Mouse (Mus musculus) CH12.LX (cell line): ENCODE results near the gene Fasl. TPM values are rescaled to one million over a fixed set of nuclear protein-coding genes. Genes with fewer than 3 reads are reported as not detected.
A peak's percentile ranks its signal among the peaks of the same experiment; 100 is the strongest.

Experiments
- DNase-seq: peaks from one replicate; pipeline ENCODE4 v3.0.0-alpha.2; 2013; ENCODE audit errors: extremely low read depth
- H3K27ac ChIP-seq: 2 replicates; pipeline ENCODE4 v1.5.1; 2012; ENCODE audit warnings: low read depth, mild to moderate bottlenecking, control low read depth, moderate library complexity; ENCODE audit not compliant: insufficient read depth
- H3K27me3 ChIP-seq: replicated peaks from 2 replicates; pipeline ENCODE3; 2012; ENCODE audit warnings: inconsistent platforms
- H3K36me3 ChIP-seq, 2 experiments: replicated peaks in 1 of 2; 2 replicates each; pipeline versions ENCODE3 to v1.6.1; 2012; ENCODE audit warnings: inconsistent platforms in 1 of 2, low read length in 1 of 2, mild to moderate bottlenecking in 1 of 2, mixed read lengths in 1 of 2, moderate library complexity in 1 of 2; ENCODE audit not compliant: control insufficient read depth in 1 of 2, insufficient read depth in 1 of 2
- H3K4me1 ChIP-seq, 2 experiments: 2 replicates each; pipeline ENCODE4 v1.6.1; 2012; ENCODE audit warnings: inconsistent platforms in 1 of 2, moderate library complexity in 1 of 2; ENCODE audit not compliant: insufficient read depth in 2 of 2, control insufficient read depth in 1 of 2
- H3K4me2 ChIP-seq: 2 replicates; pipeline ENCODE4 v1.6.1; 2012; ENCODE audit warnings: low read depth, mild to moderate bottlenecking, control low read depth; ENCODE audit not compliant: poor library complexity, insufficient read depth, severe bottlenecking
- H3K4me3 ChIP-seq, 3 experiments: fragments of 150-350 bp in 1 of 3; sonication (generic) in 1 of 3; replicated peaks in 1 of 3; 2 replicates each; pipeline versions ENCODE3 to v1.5.1; 2011 to 2012; ENCODE audit warnings: low read depth in 2 of 3, low read length in 2 of 3, mild to moderate bottlenecking in 2 of 3, moderate library complexity in 2 of 3, control low read depth in 1 of 3, improper control_type of control experiment in 1 of 3, inconsistent platforms in 1 of 3, mixed read lengths in 1 of 3; ENCODE audit not compliant: poor library complexity in 1 of 3
- H3K79me2 ChIP-seq: replicated peaks from 2 replicates; pipeline ENCODE4 v1.6.1; 2012; ENCODE audit warnings: mild to moderate bottlenecking, moderate library complexity; ENCODE audit not compliant: control insufficient read depth, poor library complexity, insufficient read depth, severe bottlenecking; ENCODE audit errors: extremely low read depth
- H3K9ac ChIP-seq: 2 replicates; pipeline ENCODE4 v1.6.1; 2012; ENCODE audit warnings: low read depth, mild to moderate bottlenecking, control low read depth, moderate library complexity; ENCODE audit not compliant: insufficient read depth
- H3K9me3 ChIP-seq: replicated peaks from 2 replicates; pipeline ENCODE3; 2012; ENCODE audit warnings: low read length, inconsistent platforms, mixed read lengths
- BHLHE40 ChIP-seq: IDR thresholded peaks from 2 replicates; pipeline ENCODE4 v1.6.1; 2011; ENCODE audit warnings: mild to moderate bottlenecking, low read depth, low read length, improper control_type of control experiment
- CHD2 ChIP-seq: IDR thresholded peaks from 2 replicates; pipeline ENCODE4 v1.6.1; 2011; ENCODE audit warnings: low read length, improper control_type of control experiment
- CTCF ChIP-seq, 2 experiments: IDR thresholded peaks in 1 of 2; conservative IDR thresholded peaks in 1 of 2; 2 replicates each; pipeline ENCODE4 v1.5.1; 2011 to 2012; ENCODE audit warnings: low read depth in 2 of 2, low read length in 2 of 2, improper control_type of control experiment in 1 of 2, inconsistent platforms in 1 of 2, mild to moderate bottlenecking in 1 of 2, moderate library complexity in 1 of 2
- E2F4 ChIP-seq: IDR thresholded peaks from 2 replicates; pipeline ENCODE4 v1.6.1; 2011; ENCODE audit warnings: low read depth, low read length, improper control_type of control experiment; ENCODE audit not compliant: insufficient replicate concordance
- ELF1 ChIP-seq: IDR thresholded peaks from 2 replicates; pipeline ENCODE4 v1.6.1; 2014; ENCODE audit warnings: low read depth, mild to moderate bottlenecking, inconsistent platforms, low read length, improper control_type of control experiment
- EP300 ChIP-seq: IDR thresholded peaks from 2 replicates; pipeline ENCODE4 v1.6.1; 2011; ENCODE audit warnings: low read length, improper control_type of control experiment
- GABPA ChIP-seq: IDR thresholded peaks from 2 replicates; pipeline ENCODE4 v1.6.1; 2012; ENCODE audit warnings: low read depth, low read length, improper control_type of control experiment, inconsistent platforms; ENCODE audit not compliant: insufficient replicate concordance
- HCFC1 ChIP-seq: IDR thresholded peaks from 2 replicates; pipeline ENCODE4 v1.6.1; 2012; ENCODE audit warnings: low read depth, mild to moderate bottlenecking, inconsistent platforms, low read length, improper control_type of control experiment
- IRF4 ChIP-seq: IDR thresholded peaks from 2 replicates; pipeline ENCODE4 v1.6.1; 2014; ENCODE audit warnings: low read depth, mild to moderate bottlenecking, inconsistent platforms, low read length, improper control_type of control experiment
- JUN ChIP-seq: IDR thresholded peaks from 2 replicates; pipeline ENCODE4 v1.6.1; 2011; ENCODE audit warnings: low read depth, mild to moderate bottlenecking, low read length, improper control_type of control experiment, moderate library complexity; ENCODE audit not compliant: insufficient read depth
- JUND ChIP-seq: conservative IDR thresholded peaks from 2 replicates; pipeline ENCODE4 v1.6.1; 2011; ENCODE audit warnings: low read depth, low read length, improper control_type of control experiment
- KAT2A ChIP-seq: IDR thresholded peaks from 2 replicates; pipeline ENCODE4 v1.6.1; 2012; ENCODE audit warnings: low read length, improper control_type of control experiment, inconsistent platforms; ENCODE audit not compliant: insufficient replicate concordance
- MAFK ChIP-seq: IDR thresholded peaks from 2 replicates; pipeline ENCODE4 v1.6.1; 2011; ENCODE audit warnings: low read length, improper control_type of control experiment; ENCODE audit not compliant: insufficient replicate concordance
- MAX ChIP-seq: IDR thresholded peaks from 2 replicates; pipeline ENCODE4 v1.6.1; 2011; ENCODE audit warnings: low read length, improper control_type of control experiment
- MAZ ChIP-seq: IDR thresholded peaks from 2 replicates; pipeline ENCODE4 v1.6.1; 2012; ENCODE audit warnings: low read depth, mild to moderate bottlenecking, inconsistent platforms, low read length, improper control_type of control experiment, moderate library complexity
- MEF2A ChIP-seq: IDR thresholded peaks from 2 replicates; pipeline ENCODE4 v1.6.1; 2014; ENCODE audit warnings: low read depth, mild to moderate bottlenecking, inconsistent platforms, low read length, improper control_type of control experiment, borderline replicate concordance
- MYC ChIP-seq: IDR thresholded peaks from 2 replicates; pipeline ENCODE4 v1.6.1; 2011; ENCODE audit warnings: low read depth, mild to moderate bottlenecking, improper control_type of control experiment, low read length
- NELFE ChIP-seq: IDR thresholded peaks from 2 replicates; pipeline ENCODE4 v1.6.1; 2011; ENCODE audit warnings: low read depth, low read length, improper control_type of control experiment
- PAX5 ChIP-seq: IDR thresholded peaks from 2 replicates; pipeline ENCODE4 v1.6.1; 2012; ENCODE audit warnings: low read length, inconsistent platforms, mixed read lengths
- POLR2A ChIP-seq: IDR thresholded peaks from 2 replicates; pipeline ENCODE4 v1.6.1; 2011; ENCODE audit warnings: low read depth, mild to moderate bottlenecking, improper control_type of control experiment, low read length
- POLR2AphosphoS2 ChIP-seq: IDR thresholded peaks from 2 replicates; pipeline ENCODE4 v1.6.1; 2011; ENCODE audit warnings: low read depth, low read length, improper control_type of control experiment
- RAD21 ChIP-seq: IDR thresholded peaks from 2 replicates; pipeline ENCODE4 v1.6.1; 2011; ENCODE audit warnings: low read depth, mild to moderate bottlenecking, low read length, improper control_type of control experiment, moderate library complexity
- RCOR1 ChIP-seq: conservative IDR thresholded peaks from 2 replicates; pipeline ENCODE4 v1.6.1; 2012; ENCODE audit warnings: low read depth, mild to moderate bottlenecking, inconsistent platforms, low read length, improper control_type of control experiment
- SIN3A ChIP-seq: IDR thresholded peaks from 2 replicates; pipeline ENCODE4 v1.6.1; 2012; ENCODE audit warnings: low read length, improper control_type of control experiment, inconsistent platforms
- SMC3 ChIP-seq: IDR thresholded peaks from 2 replicates; pipeline ENCODE4 v1.6.1; 2011; ENCODE audit warnings: low read depth, low read length, improper control_type of control experiment
- TBP ChIP-seq: conservative IDR thresholded peaks from 2 replicates; pipeline ENCODE4 v1.6.1; 2011; ENCODE audit warnings: low read depth, low read length, improper control_type of control experiment
- TCF12 ChIP-seq: IDR thresholded peaks from 2 replicates; pipeline ENCODE4 v1.6.1; 2014; ENCODE audit warnings: low read depth, mild to moderate bottlenecking, inconsistent platforms, low read length, improper control_type of control experiment
- UBTF ChIP-seq: IDR thresholded peaks from 2 replicates; pipeline ENCODE4 v1.6.1; 2012; ENCODE audit warnings: low read depth, mild to moderate bottlenecking, inconsistent platforms, low read length, improper control_type of control experiment, moderate library complexity
- USF1 ChIP-seq: IDR thresholded peaks from 2 replicates; pipeline ENCODE4 v1.6.1; 2014; ENCODE audit warnings: low read depth, mild to moderate bottlenecking, inconsistent platforms, low read length, improper control_type of control experiment
- USF2 ChIP-seq: conservative IDR thresholded peaks from 2 replicates; pipeline ENCODE4 v1.6.1; 2011; ENCODE audit warnings: low read depth, low read length, improper control_type of control experiment
- ZC3H11A ChIP-seq: IDR thresholded peaks from 2 replicates; pipeline ENCODE4 v1.6.1; 2012; ENCODE audit warnings: low read depth, mild to moderate bottlenecking, inconsistent platforms, low read length, improper control_type of control experiment
- ZKSCAN1 ChIP-seq: IDR thresholded peaks from 2 replicates; pipeline ENCODE4 v1.6.1; 2012; ENCODE audit warnings: low read depth, inconsistent platforms, low read length, improper control_type of control experiment, borderline replicate concordance
- dilution Hi-C: fragments of 300-500 bp; cut with MboI; formaldehyde crosslinking; loops from 2 replicates; pipeline ENCODE4 v1.14.3; 2020; ENCODE audit warnings: low sequenced_read_pairs; ENCODE audit not compliant: extremely low pct_unique_long_range_greater_than_20kb, extremely low pct_ligation_motif_present
- in situ Hi-C: fragments of 300-500 bp; cut with MboI; formaldehyde crosslinking; loops from 3 replicates; pipeline ENCODE4 v1.14.3; 2019; ENCODE audit warnings: low sequenced_read_pairs, low pct_ligation_motif_present, low pct_unique_long_range_greater_than_20kb, mixed read lengths
- polyA plus RNA-seq: library from polyadenylated mRNA; unstranded; fragments of >175 nt; gene quantifications from 2 replicates; pipeline ENCODE4 v1.2.1, GENCODE M21; 2012; ENCODE audit warnings: low read depth; ENCODE audit not compliant: insufficient read length
- total RNA-seq, 2 experiments: library from RNA; depleted of rRNA; stranded (reverse); fragments of 300-350 nt in 1 of 2; fragments of >200 nt in 1 of 2; gene quantifications; 2 replicates each; pipeline ENCODE4 v1.2.3; 2012 to 2014

The Fasl gene
- total and polyA plus RNA-seq, 3 experiments: 0.08 to 0.32 TPM; not detected in 1

GRCm38 (mm10) chr1:161809428-161809827, 21.1 kb upstream of the Fasl start:
- no peak overlapping the region for H3K4me3 ChIP-seq

GRCm38 (mm10) chr1:161808980-161809379, 20.7 kb upstream of the Fasl start:
- no peaks in the 10 kb centered on the region for H3K9me3 ChIP-seq
- peak overlapping the region; percentile 48 for H3K4me2 ChIP-seq
- no peaks in the 10 kb centered on the region for H3K79me2 ChIP-seq
- no peak overlapping the region for H3K27ac ChIP-seq
- H3K36me3 ChIP-seq: peaks cover 0 to 16% of the 10 kb centered on the region in 2 experiments
- peak; percentile 34 for DNase-seq
- no peaks in the 10 kb centered on the region for H3K27me3 ChIP-seq
- in situ Hi-C loops: loop anchor here (10.0 kb wide), 1 partner anchor 54 kb away; no protein-coding TSS in a partner anchor
- peak overlapping the region; percentile 46 for H3K9ac ChIP-seq
- dilution Hi-C loops: no loop called here
- H3K4me1 ChIP-seq: peaks cover 3 to 27% of the 10 kb centered on the region in 2 experiments; a peak in 3 of 4 replicates
- no peak overlapping the region for H3K4me3 ChIP-seq
- TF ChIP-seq RAD21 (no peak), MAZ (no peak), RCOR1 (no peak), IRF4 (no peak; the same call in 1 of the 2 replicates), KAT2A (no peak), CHD2 (no peak), MYC (peak; percentile 64; the same call in 1 of the 2 replicates), MAFK (no peak), PAX5 (no peak), ELF1 (peak; percentile 25; the same call in 1 of the 2 replicates), MEF2A (peak; percentile 41; the same call in 1 of the 2 replicates), USF2 (no peak), ZC3H11A (no peak), UBTF (no peak), POLR2AphosphoS2 (no peak), SMC3 (no peak), TBP (0 out of 2 replicates have a peak, but pooled peaks have one; percentile 17), NELFE (no peak), POLR2A (no peak), USF1 (no peak), SIN3A (no peak), GABPA (no peak), E2F4 (no peak), HCFC1 (no peak), EP300 (peak; percentile 43; the same call in 1 of the 2 replicates), TCF12 (0 out of 2 replicates have a peak, but pooled peaks have one; percentile 22), JUND (no peak; the same call in 1 of the 2 replicates), MAX (peak; percentile 14; the same call in 1 of the 2 replicates), BHLHE40 (peak; percentile 93), ZKSCAN1 (no peak), JUN (no peak), CTCF (conservative IDR thresholded peaks at IDR 0.05 in 1 of 2, IDR thresholded peaks at IDR 0.05 in 1 of 2; ENCODE audit: low read depth in 2 of 2, low read length in 2 of 2) (no peak)

More at GRCm38 (mm10) chr1:161809428-161809827, 21.1 kb upstream of the Fasl start:
- peak overlapping the region; percentile 48 for H3K4me2 ChIP-seq
- peaks cover 0 to 20% of the 10 kb centered on the region in 2 experiments for H3K36me3 ChIP-seq
- no peaks in the 10 kb centered on the region for H3K9me3 ChIP-seq
- H3K79me2 ChIP-seq: no peaks in the 10 kb centered on the region
- no peak for TF ChIP-seq MAZ
- TF ChIP-seq ELF1: 0 out of 2 replicates have a peak, but pooled peaks have one; percentile 32
- TF ChIP-seq, all 38 proteins: peak for 1
- in situ Hi-C loops: loop anchor here (10.0 kb wide), 1 partner anchor 55 kb away; no protein-coding TSS in a partner anchor
- Histone ChIP-seq H3K27ac (peak overlapping the region; percentile 17), H3K4me1 (peaks cover 3 to 23% of the 10 kb centered on the region in 2 experiments; a peak in 3 of 4 replicates), H3K27me3 (no peaks in the 10 kb centered on the region), H3K9ac (peak overlapping the region; percentile 46)
- dilution Hi-C loops: no loop called here
- no peak for DNase-seq
